Mouse (Mus musculus) spleen, adult 12 weeks (tissue): Measurements from ENCODE around the gene Olfr1111.
"Not testable (repeated sequence)": the region's sequence is repeated elsewhere in the genome, so short reads cannot be mapped to it uniquely, and the experiment has no call there.

Experiments
- DNase-seq: peaks from one replicate; pipeline ENCODE4 v3.0.0; 2022; ENCODE audit warnings: low spot score

The Olfr1111 gene

GRCm38 (mm10) chr2:87152524-87152923 is at the start of gene Olfr1111:
Gene Olfr1111, minus strand, starts transcription at chr2:87152624.
- no peak for DNase-seq

GRCm38 (mm10) chr2:87187498-87187897 is 35.1 kb upstream of the Olfr1111 start, which contains the start of gene Olfr1112:
Gene Olfr1112, plus strand, starts transcription at chr2:87187798.
- DNase-seq: no peak

GRCm38 (mm10) chr2:87167731-87168130 is 15.3 kb upstream of the Olfr1111 start:
- DNase-seq: not testable (repeated sequence)

DNA sequence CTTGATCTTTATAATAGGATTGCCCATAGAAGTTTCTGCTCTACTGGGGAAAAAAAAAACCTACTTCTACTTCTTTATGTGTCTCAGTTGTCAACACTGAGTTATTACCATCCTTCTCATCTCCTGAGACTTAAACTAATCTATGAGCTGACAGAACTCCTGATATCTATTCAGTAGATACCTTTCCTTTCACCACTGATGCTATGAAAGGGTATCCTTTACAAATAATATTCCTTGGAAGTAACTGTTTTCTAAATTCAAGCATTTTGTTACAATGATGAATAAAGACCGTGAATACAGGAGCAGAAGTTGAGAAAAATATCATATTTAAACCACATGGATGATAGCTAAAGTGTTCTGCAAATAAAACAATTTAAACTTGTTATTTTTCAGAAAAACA is 12.2 kb downstream of the Olfr1111 start, which contains the start of gene Olfr1110:
TSS of gene Olfr1110 (minus strand) at position 101 of the 400 bp plus-strand sequence.
- no peak for DNase-seq

- DNase-seq: no peak
Observed at GRCm38 (mm10) chr2:87114467-87114866, 38.0 kb downstream of the Olfr1111 start, which contains the start of gene Olfr259. Gene Olfr259, minus strand, starts transcription at chr2:87114567.
